Mouse (Mus musculus): ENCODE measurements around the gene Tmem131. TPM values are rescaled to one million over a fixed set of nuclear protein-coding genes. Genes with fewer than 3 reads are reported as not detected.

The Tmem131 gene
- polyA plus RNA-seq, 1 experiment from 2014 or later, result 10.3 TPM

- no peak for DNase-seq (ENCODE audit: low spot score)
- no peaks in the 10 kb centered on the region for H3K36me3 ChIP-seq
- WGBS, result 83% methylated on average over 9 of the region's 9 CpGs
- H3K9me3 ChIP-seq (replicated peaks), result no peaks in the 10 kb centered on the region
- H3K27me3 ChIP-seq (ENCODE audit: low read depth, poor library complexity, severe bottlenecking), result 0 out of 2 replicates have a peak, but pooled peaks cover 15% of the 10 kb centered on the region
- H3K27ac ChIP-seq (replicated peaks), result no peak overlapping the region
- H3K4me3 ChIP-seq, result no peak overlapping the region
- H3K4me1 ChIP-seq, result peaks cover 20% of the 10 kb centered on the region
These were observed 200.4 kb downstream of the Tmem131 start for GRCm38 (mm10) chr1:36743046-36743445.

Other genes with a start within 250 kb of the Tmem131 start
- 0.10 and 0.24 TPM in 2 replicates for gene 4933424G06Rik, start 233.5 kb downstream of the Tmem131 start, polyA plus RNA-seq (2016; fragmentation: Nextera tagmentation; extraction: Ambion mirVana)
- 142 and 145 TPM in 2 replicates for gene Actr1b, start 229.2 kb downstream of the Tmem131 start, polyA plus RNA-seq (2016; fragmentation: Nextera tagmentation; extraction: Ambion mirVana)
- 0.26 and 0.43 TPM in 2 replicates for gene Zap70, start 181.9 kb downstream of the Tmem131 start, polyA plus RNA-seq (2016; fragmentation: Nextera tagmentation; extraction: Ambion mirVana)
- 0.21 and 0.35 TPM in 2 replicates for gene Vwa3b, start 82.9 kb upstream of the Tmem131 start, polyA plus RNA-seq (2016; fragmentation: Nextera tagmentation; extraction: Ambion mirVana)

All from midbrain, embryonic 10.5 days (tissue).